Mouse (Mus musculus) MEL (cell line): ENCODE data around the gene Ppp2r2d. TPM values are rescaled to one million over a fixed set of nuclear protein-coding genes. Genes with fewer than 3 reads are reported as not detected.

Experiments used
- DNase-seq: peaks from one replicate; pipeline ENCODE4 v3.0.0; 2011; ENCODE audit warnings: low read depth, low spot score
- H3K27ac ChIP-seq: 2 replicates; pipeline ENCODE4 v1.5.1; 2012; ENCODE audit warnings: low read depth, mild to moderate bottlenecking, control low read depth, low read length, moderate library complexity; ENCODE audit not compliant: control insufficient read depth
- H3K27me3 ChIP-seq, 2 experiments: fragments of 150-350 bp in 1 of 2; sonication (generic) in 1 of 2; 2 replicates each; pipeline ENCODE4 v1.6.1; 2012; ENCODE audit warnings: low read length in 2 of 2, mild to moderate bottlenecking in 2 of 2, improper control_type of control experiment in 1 of 2, moderate library complexity in 1 of 2; ENCODE audit not compliant: insufficient read depth in 2 of 2, control insufficient read depth in 1 of 2
- H3K36me3 ChIP-seq, 2 experiments: 2 replicates each; pipeline ENCODE4 v1.6.1; 2012 to 2014; ENCODE audit warnings: low read length in 2 of 2, improper control_type of control experiment in 1 of 2, inconsistent platforms in 1 of 2, mild to moderate bottlenecking in 1 of 2; ENCODE audit not compliant: insufficient read depth in 2 of 2, control insufficient read depth in 1 of 2
- H3K4me1 ChIP-seq, 2 experiments: fragments of 150-350 bp in 1 of 2; sonication (generic) in 1 of 2; 2 replicates each; pipeline ENCODE4 v1.6.1; 2012; ENCODE audit warnings: low read length in 2 of 2, improper control_type of control experiment in 1 of 2, mild to moderate bottlenecking in 1 of 2; ENCODE audit not compliant: insufficient read depth in 2 of 2, control insufficient read depth in 1 of 2
- H3K4me3 ChIP-seq, 2 experiments: fragments of 150-350 bp in 1 of 2; sonication (generic) in 1 of 2; 2 replicates each; pipeline ENCODE4 v1.5.1; 2012; ENCODE audit warnings: low read depth in 2 of 2, low read length in 2 of 2, mild to moderate bottlenecking in 2 of 2, moderate library complexity in 2 of 2, control low read depth in 1 of 2, improper control_type of control experiment in 1 of 2; ENCODE audit not compliant: control insufficient read depth in 1 of 2, insufficient read depth in 1 of 2
- H3K79me2 ChIP-seq: 2 replicates; pipeline ENCODE4 v1.6.1; 2012; ENCODE audit warnings: mild to moderate bottlenecking, low read length, moderate library complexity; ENCODE audit not compliant: control insufficient read depth, poor library complexity, insufficient read depth
- H3K9ac ChIP-seq: 2 replicates; pipeline ENCODE4 v1.6.1; 2012; ENCODE audit warnings: low read depth, mild to moderate bottlenecking, control low read depth, low read length, moderate library complexity; ENCODE audit not compliant: control insufficient read depth, poor library complexity, severe bottlenecking
- H3K9me3 ChIP-seq: fragments of 150-350 bp; sonication (generic); replicated peaks from 2 replicates; pipeline ENCODE4 v1.6.1; 2012; ENCODE audit warnings: mild to moderate bottlenecking, low read length, improper control_type of control experiment, moderate library complexity; ENCODE audit not compliant: insufficient read depth
- BHLHE40 ChIP-seq: IDR thresholded peaks from 2 replicates; pipeline ENCODE4 v1.6.1; 2012; ENCODE audit warnings: low read depth, mild to moderate bottlenecking, inconsistent platforms, low read length, improper control_type of control experiment, borderline replicate concordance
- EP300 ChIP-seq, 2 experiments: IDR thresholded peaks; 2 replicates each; pipeline ENCODE4 v1.6.1; 2011; ENCODE audit warnings: improper control_type of control experiment in 2 of 2, low read length in 2 of 2, low read depth in 1 of 2, mild to moderate bottlenecking in 1 of 2
- GABPA ChIP-seq: IDR thresholded peaks from 2 replicates; pipeline ENCODE4 v1.6.1; 2012; ENCODE audit warnings: low read depth, mild to moderate bottlenecking, inconsistent platforms, low read length, improper control_type of control experiment, moderate library complexity
- GATA1 ChIP-seq: IDR thresholded peaks from 2 replicates; pipeline ENCODE4 v1.6.1; 2011; ENCODE audit warnings: low read depth, low read length, improper control_type of control experiment
- JUND ChIP-seq: IDR thresholded peaks from 2 replicates; pipeline ENCODE4 v1.6.1; 2011; ENCODE audit warnings: low read depth, mild to moderate bottlenecking, improper control_type of control experiment, low read length
- MAFK ChIP-seq: IDR thresholded peaks from 2 replicates; pipeline ENCODE4 v1.6.1; 2011; ENCODE audit warnings: low read depth, mild to moderate bottlenecking, low read length, improper control_type of control experiment, borderline replicate concordance
- MAX ChIP-seq: IDR thresholded peaks from 2 replicates; pipeline ENCODE4 v1.6.1; 2011; ENCODE audit warnings: low read length, improper control_type of control experiment
- MXI1 ChIP-seq: IDR thresholded peaks from 2 replicates; pipeline ENCODE4 v1.6.1; 2011; ENCODE audit warnings: mild to moderate bottlenecking, low read depth, low read length, improper control_type of control experiment
- POLR2AphosphoS2 ChIP-seq: IDR thresholded peaks from 2 replicates; pipeline ENCODE4 v1.6.1; 2011; ENCODE audit warnings: low read length, improper control_type of control experiment
- SIN3A ChIP-seq: IDR thresholded peaks from 2 replicates; pipeline ENCODE4 v1.6.1; 2012; ENCODE audit warnings: low read length, improper control_type of control experiment, inconsistent platforms
- TBP ChIP-seq: IDR thresholded peaks from 2 replicates; pipeline ENCODE4 v1.8.0; 2011; ENCODE audit warnings: low read depth, low read length, improper control_type of control experiment
- USF1 ChIP-seq: IDR thresholded peaks from 2 replicates; pipeline ENCODE4 v1.6.1; 2014; ENCODE audit warnings: low read depth, mild to moderate bottlenecking, inconsistent platforms, low read length, improper control_type of control experiment, moderate library complexity
- USF2 ChIP-seq, 2 experiments: IDR thresholded peaks; 2 replicates each; pipeline ENCODE4 v1.6.1; 2011 to 2012; ENCODE audit warnings: improper control_type of control experiment in 2 of 2, low read length in 2 of 2, borderline replicate concordance in 1 of 2, inconsistent platforms in 1 of 2, low read depth in 1 of 2, mild to moderate bottlenecking in 1 of 2; ENCODE audit not compliant: insufficient read depth in 1 of 2
- polyA plus RNA-seq, 2 experiments: library from polyadenylated mRNA; stranded (reverse) in 1 of 2; unstranded in 1 of 2; fragments of >175 nt in 1 of 2; fragments of >200 nt in 1 of 2; gene quantifications; 2 replicates each; pipeline versions ENCODE4 v1.2.1 to v1.2.4; 2012; ENCODE audit warnings: low replicate concordance in 2 of 2, low read depth in 1 of 2; ENCODE audit not compliant: insufficient read length in 2 of 2, insufficient read depth in 1 of 2, missing spikeins in 1 of 2
- total RNA-seq: library from RNA; depleted of rRNA; stranded (reverse); fragments of 300-350 nt; gene quantifications from 2 replicates; pipeline ENCODE4 v1.2.3, GENCODE M21; 2012

Ppp2r2d gene
- total and polyA plus RNA-seq, 3 experiments = 30.9 to 46.6 TPM; not detected in 1

- Histone ChIP-seq H3K79me2 (peaks cover 16% of the 10 kb centered on the region; the same call in 1 of the 2 replicates), H3K9ac (no peak overlapping the region), H3K4me1 (peaks cover 3 to 12% of the 10 kb centered on the region in 2 experiments)
These were observed 58.1 kb downstream of the Ppp2r2d start for GRCm38 (mm10) chr7:138903886-138904435.

GRCm38 (mm10) chr7:138906441-138906840 lies 60.6 kb downstream of the Ppp2r2d start:
- H3K27ac ChIP-seq = no peak overlapping the region
- no peak for DNase-seq
- H3K4me3 ChIP-seq = peak overlapping the region in 1 of 2 experiments; percentile 93; a peak in 2 of 4 replicates
- no peak overlapping the region for H3K9ac ChIP-seq
- peaks cover 0 to 12% of the 10 kb centered on the region in 2 experiments; a peak in 3 of 4 replicates for H3K36me3 ChIP-seq
- H3K27me3 ChIP-seq = no peaks in the 10 kb centered on the region
- H3K4me1 ChIP-seq = peaks cover 3 to 19% of the 10 kb centered on the region in 2 experiments
- peaks cover 19% of the 10 kb centered on the region for H3K79me2 ChIP-seq
- no peak for TF ChIP-seq GATA1
- no peaks in the 10 kb centered on the region for H3K9me3 ChIP-seq

More at GRCm38 (mm10) chr7:138903886-138904435, 58.1 kb downstream of the Ppp2r2d start:
- Histone ChIP-seq H3K27ac (no peak overlapping the region), H3K36me3 (peaks cover 8 to 10% of the 10 kb centered on the region in 2 experiments; a peak in 3 of 4 replicates), H3K4me3 (no peak overlapping the region), H3K9me3 (no peaks in the 10 kb centered on the region)
- TF ChIP-seq POLR2AphosphoS2 (no peak), EP300 (IDR thresholded peaks at IDR 0.05; ENCODE audit: low read depth in 1 of 2, low read length in 2 of 2) (no peak), JUND (no peak)
- TF ChIP-seq, all 39 proteins: peak for 0
- H3K27me3 ChIP-seq = no peaks in the 10 kb centered on the region
- no peak for DNase-seq

- Histone ChIP-seq H3K9me3 (no peaks in the 10 kb centered on the region), H3K27ac (no peak overlapping the region), H3K79me2 (peaks cover 17% of the 10 kb centered on the region), H3K4me3 (peak overlapping the region; percentile 61 to 93), H3K9ac (peak overlapping the region; percentile 47), H3K36me3 (peaks cover 0 to 12% of the 10 kb centered on the region in 2 experiments; a peak in 3 of 4 replicates), H3K27me3 (no peaks in the 10 kb centered on the region), H3K4me1 (peaks cover 3 to 19% of the 10 kb centered on the region in 2 experiments)
- DNase-seq = peak; percentile 83
- TF ChIP-seq BHLHE40 (no peak; the same call in 1 of the 2 replicates), USF1 (peak; percentile 82), USF2 (IDR thresholded peaks at IDR 0.05; ENCODE audit: borderline replicate concordance in 1 of 2, insufficient read depth in 1 of 2, low read depth in 1 of 2, low read length in 2 of 2) (no peak), MAFK (0 out of 2 replicates have a peak, but pooled peaks have one; percentile 10), MAX (peak; percentile 60; the same call in 1 of the 2 replicates), GABPA (peak; percentile 74; the same call in 1 of the 2 replicates), SIN3A (peak; percentile 88; the same call in 1 of the 2 replicates), TBP (peak; percentile 73; the same call in 1 of the 2 replicates), MXI1 (peak; percentile 77; the same call in 1 of the 2 replicates)
These were observed 61.2 kb downstream of the Ppp2r2d start for GRCm38 (mm10) chr7:138907043-138907442.
